22 mouse cellular contexts compared by ENCODE assay signal in the genomic region with DNA sequence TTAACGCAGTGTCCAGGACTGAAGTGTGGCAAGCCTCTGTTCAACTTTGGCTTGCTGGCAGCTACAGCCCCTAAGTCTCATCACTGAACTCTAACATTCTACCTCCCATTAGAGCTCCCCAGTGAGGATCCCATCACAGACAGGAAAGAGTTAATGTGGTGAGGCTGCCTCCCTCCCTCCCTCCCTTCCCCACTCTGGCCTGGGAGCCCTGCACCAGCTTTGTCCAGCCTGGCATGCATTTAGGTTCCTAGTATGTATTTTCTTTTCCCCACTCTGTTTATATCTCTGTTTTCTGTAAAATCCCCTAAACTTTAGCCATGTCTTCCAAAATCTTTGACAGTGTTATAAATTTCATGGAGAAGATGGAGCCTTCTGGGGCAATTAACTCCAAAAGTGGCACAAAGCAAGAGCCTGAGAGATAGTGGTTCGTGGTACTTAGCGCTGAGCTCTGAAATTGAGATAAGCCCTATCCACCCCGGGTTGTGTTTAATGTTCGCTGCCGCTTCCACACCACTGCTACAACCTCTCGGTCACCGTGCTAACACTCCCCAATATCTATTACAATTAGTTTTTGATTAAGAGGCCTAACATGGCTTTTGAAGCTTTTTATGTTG.
DNase-seq lines count a peak whose midpoint lies in the region; ATAC-seq lines count a peak whose summit lies in the region.
"Had no signal": no experiment of that assay in that cellular context is flagged by ENCODE, and none has a peak within 500 bp of the region (broad histone marks: within the 10 kb centered on the region; RNA-seq: fewer than 3 reads in every experiment).

No protein-coding gene starts in this region.

- peak; percentile 48 to 60 for DNase-seq in cerebellum, postnatal 10 days
- DNase-seq in cerebellum, adult 11-12 months: no peak
- DNase-seq in kidney, postnatal 10 days: no peak
- peak; percentile 85 for DNase-seq in midbrain, embryonic 11.5 days (ENCODE audit: low spot score, missing footprints)
- DNase-seq in urinary bladder, postnatal 4 days (ENCODE audit: low spot score in 2 of 2): no peak
- DNase-seq in adrenal gland, postnatal 25 days: no peak
- DNase-seq: adrenal gland, postnatal 14 days; cerebellum, adult 9-10 months; gastrocnemius, postnatal 10 days; kidney, adult 9 months; thymus, adult 18-20 months; thymus, postnatal 4 days had no signal

- H3K36me3 ChIP-seq in kidney, embryonic 15.5 days: no peaks in the 10 kb centered on the region
- no peaks in the 10 kb centered on the region for H3K36me3 ChIP-seq in midbrain, embryonic 11.5 days (ENCODE audit: control insufficient read depth, insufficient read depth, low read length)
- no peaks in the 10 kb centered on the region for H3K36me3 ChIP-seq in midbrain, embryonic 13.5 days
- H3K36me3 ChIP-seq: embryonic facial prominence, embryonic 15.5 days; forebrain, embryonic 15.5 days; heart, embryonic 13.5 days; hindbrain, embryonic 13.5 days; limb, embryonic 15.5 days; midbrain, embryonic 12.5 days had no signal

- H3K27ac ChIP-seq in kidney, embryonic 15.5 days: peak overlapping the region; percentile 52
- no peak overlapping the region for H3K27ac ChIP-seq in midbrain, embryonic 11.5 days (ENCODE audit: low read depth, low read length)
- no peak overlapping the region for H3K27ac ChIP-seq in midbrain, embryonic 13.5 days
- H3K27ac ChIP-seq: embryonic facial prominence, embryonic 15.5 days; forebrain, embryonic 15.5 days; heart, embryonic 13.5 days; hindbrain, embryonic 13.5 days; layer of hippocampus, adult 2 months; limb, embryonic 15.5 days; macrophage; midbrain, embryonic 12.5 days had no signal

- H3K4me3 ChIP-seq in kidney, embryonic 15.5 days (replicated peaks): no peak overlapping the region
- H3K4me3 ChIP-seq in midbrain, embryonic 11.5 days (ENCODE audit: low read depth, low read length): no peak overlapping the region
- no peak overlapping the region for H3K4me3 ChIP-seq in midbrain, embryonic 13.5 days (replicated peaks)
- H3K4me3 ChIP-seq: embryonic facial prominence, embryonic 15.5 days; forebrain, embryonic 15.5 days; heart, embryonic 13.5 days; hindbrain, embryonic 13.5 days; layer of hippocampus, adult 2 months; limb, embryonic 15.5 days; midbrain, embryonic 12.5 days had no signal

- no peak overlapping the region for H3K9ac ChIP-seq in kidney, embryonic 15.5 days
- no peak overlapping the region for H3K9ac ChIP-seq in midbrain, embryonic 11.5 days (ENCODE audit: low read length)
- no peak overlapping the region for H3K9ac ChIP-seq in midbrain, embryonic 13.5 days (replicated peaks)
- H3K9ac ChIP-seq: embryonic facial prominence, embryonic 15.5 days; forebrain, embryonic 15.5 days; heart, embryonic 13.5 days; hindbrain, embryonic 13.5 days; limb, embryonic 15.5 days; midbrain, embryonic 12.5 days had no signal

- peaks cover 8% of the 10 kb centered on the region; the same call in 1 of the 2 replicates for H3K4me1 ChIP-seq in kidney, embryonic 15.5 days
- no peaks in the 10 kb centered on the region for H3K4me1 ChIP-seq in midbrain, embryonic 11.5 days (ENCODE audit: control insufficient read depth, insufficient read depth, low read length)
- no peaks in the 10 kb centered on the region for H3K4me1 ChIP-seq in midbrain, embryonic 13.5 days (replicated peaks)
- H3K4me1 ChIP-seq: embryonic facial prominence, embryonic 15.5 days; forebrain, embryonic 15.5 days; hindbrain, embryonic 13.5 days; limb, embryonic 15.5 days; midbrain, embryonic 12.5 days had no signal

- H3K9me3 ChIP-seq in kidney, embryonic 15.5 days (replicated peaks): no peaks in the 10 kb centered on the region
- no peaks in the 10 kb centered on the region for H3K9me3 ChIP-seq in midbrain, embryonic 11.5 days (ENCODE audit: control insufficient read depth, low read length)
- H3K9me3 ChIP-seq in midbrain, embryonic 13.5 days: no peaks in the 10 kb centered on the region
- H3K9me3 ChIP-seq: embryonic facial prominence, embryonic 15.5 days; forebrain, embryonic 15.5 days; heart, embryonic 13.5 days; hindbrain, embryonic 13.5 days; limb, embryonic 15.5 days; midbrain, embryonic 12.5 days had no signal

- H3K27me3 ChIP-seq in kidney, embryonic 15.5 days: no peaks in the 10 kb centered on the region
- no peaks in the 10 kb centered on the region for H3K27me3 ChIP-seq in midbrain, embryonic 11.5 days (ENCODE audit: control insufficient read depth, insufficient read depth, low read length)
- no peaks in the 10 kb centered on the region for H3K27me3 ChIP-seq in midbrain, embryonic 13.5 days
- H3K27me3 ChIP-seq: embryonic facial prominence, embryonic 15.5 days; forebrain, embryonic 15.5 days; hindbrain, embryonic 13.5 days; limb, embryonic 15.5 days; midbrain, embryonic 12.5 days had no signal

- ATAC-seq in kidney, embryonic 15.5 days (replicated peaks; ENCODE audit: low FRiP score): peak; percentile 89
- ATAC-seq in midbrain, embryonic 11.5 days (ENCODE audit: low FRiP score): no peak
- no peak for ATAC-seq in midbrain, embryonic 13.5 days
- ATAC-seq: forebrain, embryonic 15.5 days had no signal

- 28% methylated on average over 8 of the region's 8 CpGs for WGBS in kidney, embryonic 15.5 days
- 57% methylated on average over 8 of the region's 8 CpGs for WGBS in midbrain, embryonic 11.5 days
- WGBS in midbrain, embryonic 13.5 days: 58% methylated on average over 8 of the region's 8 CpGs

- H3K4me2 ChIP-seq in kidney, embryonic 15.5 days: no peak overlapping the region
- no peak overlapping the region for H3K4me2 ChIP-seq in midbrain, embryonic 11.5 days
- H3K4me2 ChIP-seq in midbrain, embryonic 13.5 days (replicated peaks): no peak overlapping the region
- H3K4me2 ChIP-seq: embryonic facial prominence, embryonic 15.5 days; forebrain, embryonic 15.5 days; heart, embryonic 13.5 days; hindbrain, embryonic 13.5 days; limb, embryonic 15.5 days; midbrain, embryonic 12.5 days had no signal

Comparison
In these comparisons a context has a peak if more than half of its experiments do, and no peak if none do; other contexts are left out.
1. DNase-seq: peak in cerebellum, postnatal 10 days (2 of 2) and midbrain, embryonic 11.5 days (single experiment); none in cerebellum, adult 11-12 months (single experiment), kidney, postnatal 10 days (single experiment), urinary bladder, postnatal 4 days (0 of 2) and adrenal gland, postnatal 25 days (single experiment).